Mouse (Mus musculus) heart, postnatal 25 days (tissue): ENCODE data around the gene Rras2. TPM values are rescaled to one million over a fixed set of nuclear protein-coding genes. Genes with fewer than 3 reads are reported as not detected.
A peak's percentile ranks its signal among the peaks of the same experiment; 100 is the strongest.

ENCODE experiments used
- DNase-seq: peaks from one replicate; pipeline ENCODE4 v3.0.0; 2022; ENCODE audit warnings: low spot score
- intact Hi-C: fragments of 180-260 bp; cut with DNase I; formaldehyde crosslinking; loops from one replicate; pipeline ENCODE4 v1.15.1; 2025
- total RNA-seq, 2 experiments: library from RNA; stranded (reverse); gene quantifications; 2 replicates each; pipeline ENCODE4 v1.2.3; 2021

The Rras2 gene
- total RNA-seq, 2 experiments from 2014 or later: 48.2 to 50.2 TPM

- intact Hi-C loops: no loop called here
- DNase-seq: no peak
Measured at GRCm38 (mm10) chr7:114053720-114054119, 63.9 kb downstream of the Rras2 start.

DNA sequence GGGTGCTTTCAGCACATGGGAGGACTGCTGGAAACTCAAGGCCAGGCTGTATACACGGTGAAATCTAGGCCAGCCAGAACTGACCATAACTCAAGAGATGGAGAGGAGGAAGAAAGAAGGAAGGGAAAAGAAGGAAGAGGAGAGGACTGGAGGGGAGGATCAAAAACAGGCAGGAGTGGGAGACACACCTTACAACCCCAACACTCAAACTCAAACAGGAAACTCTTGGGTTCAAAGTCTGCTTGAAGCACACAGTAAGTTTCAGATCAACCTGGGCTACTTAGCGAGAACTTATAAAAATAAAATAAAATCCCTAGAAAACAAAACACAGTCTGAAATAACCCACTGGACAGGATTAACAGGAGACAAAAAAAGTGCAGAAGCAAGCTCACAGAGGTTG lies 71.8 kb downstream of the Rras2 start:
- intact Hi-C loops: no loop called here
- no peak for DNase-seq

GRCm38 (mm10) chr7:114043929-114044549 lies 73.5 kb downstream of the Rras2 start:
- intact Hi-C loops: no loop called here
- no peak for DNase-seq

- DNase-seq: no peak
- intact Hi-C loops: no loop called here
Measured at GRCm38 (mm10) chr7:114042973-114043928, 74.3 kb downstream of the Rras2 start.

- no peak for DNase-seq
Measured at GRCm38 (mm10) chr7:114041349-114041748, 76.2 kb downstream of the Rras2 start.

DNA sequence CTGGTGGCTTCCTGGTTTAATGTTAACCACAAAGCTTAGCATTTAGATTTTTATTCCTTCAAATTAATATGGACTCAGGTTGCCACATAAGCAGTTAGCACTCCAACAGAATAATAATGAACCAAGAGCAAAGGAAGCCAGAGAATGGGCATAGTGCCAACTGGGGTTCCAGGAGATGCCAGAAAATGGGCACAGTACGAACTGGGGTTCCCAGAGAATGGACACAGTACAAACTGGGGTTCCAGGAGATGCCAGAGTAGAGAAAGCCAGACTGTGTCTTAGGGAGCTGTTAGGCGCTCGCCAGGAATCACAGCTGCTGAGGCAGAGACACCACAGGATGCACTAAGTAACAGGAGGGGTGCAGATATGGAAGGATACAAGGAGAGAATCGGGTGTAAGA lies 80.3 kb downstream of the Rras2 start:
- intact Hi-C loops: no loop called here
- DNase-seq: no peak

More at GRCm38 (mm10) chr7:114041349-114041748, 76.2 kb downstream of the Rras2 start:
- intact Hi-C loops: no loop called here

DNA sequence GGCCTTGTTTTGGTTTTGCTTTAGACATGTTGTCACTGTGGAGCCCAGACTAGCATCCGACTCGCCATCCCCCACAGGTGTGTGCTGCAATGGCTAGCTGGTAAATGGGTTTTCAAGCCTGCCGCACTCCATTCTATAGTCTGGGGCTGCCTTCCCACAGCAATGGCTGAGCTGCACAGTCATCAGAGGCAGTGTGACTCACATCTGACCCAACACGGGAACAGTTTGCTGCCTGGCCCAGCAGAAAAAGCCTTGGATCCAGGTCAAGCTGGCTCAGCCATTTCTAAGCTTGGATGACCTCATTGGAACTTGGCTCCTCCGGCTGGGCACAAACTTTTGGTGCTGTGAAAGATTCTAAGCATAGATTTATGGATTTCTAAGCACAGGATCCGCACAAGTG lies 88.0 kb downstream of the Rras2 start:
- intact Hi-C loops: no loop called here

DNA sequence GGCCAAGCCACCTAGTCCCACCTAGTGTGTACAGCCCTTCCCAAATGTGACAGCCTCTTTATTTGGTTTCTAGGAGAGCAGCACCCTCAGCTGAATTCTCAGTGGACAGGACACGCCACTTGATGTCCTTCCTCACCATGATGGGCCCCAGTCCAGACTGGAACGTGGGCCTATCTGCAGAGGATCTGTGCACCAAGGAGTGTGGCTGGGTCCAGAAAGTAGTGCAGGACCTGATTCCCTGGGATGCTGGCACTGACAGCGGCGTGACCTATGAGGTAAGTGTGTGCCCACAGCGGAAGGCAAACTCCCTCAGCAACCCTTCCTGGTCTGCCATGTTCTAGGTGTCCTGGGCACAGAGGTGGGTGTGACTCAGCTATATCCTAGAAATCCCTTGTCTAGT lies 88.8 kb downstream of the Rras2 start:
- intact Hi-C loops: no loop called here
- DNase-seq: no peak

More for the DNA sequence above, 88.0 kb downstream of the Rras2 start:
- peak; percentile 33 for DNase-seq

DNA sequence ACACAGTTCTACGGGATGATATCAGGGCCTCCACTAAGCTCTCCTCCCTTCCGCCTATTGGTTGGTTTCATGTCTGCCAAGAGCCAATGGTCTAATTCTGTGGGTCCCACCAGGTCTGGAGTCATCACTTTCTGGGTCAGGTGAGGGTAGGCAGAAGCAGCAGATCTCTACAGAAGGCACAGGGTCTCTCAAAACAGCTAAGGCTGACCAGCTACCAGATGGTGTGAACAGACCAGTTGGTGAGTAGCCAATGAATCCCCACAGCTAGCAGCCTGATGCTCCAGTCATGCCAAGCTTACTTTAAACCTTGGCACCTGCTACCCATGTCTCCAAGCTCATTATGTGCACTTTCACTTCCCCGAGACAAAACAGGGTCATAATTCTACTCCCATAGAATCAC lies 90.2 kb downstream of the Rras2 start:
- intact Hi-C loops: no loop called here
- DNase-seq: no peak

DNA sequence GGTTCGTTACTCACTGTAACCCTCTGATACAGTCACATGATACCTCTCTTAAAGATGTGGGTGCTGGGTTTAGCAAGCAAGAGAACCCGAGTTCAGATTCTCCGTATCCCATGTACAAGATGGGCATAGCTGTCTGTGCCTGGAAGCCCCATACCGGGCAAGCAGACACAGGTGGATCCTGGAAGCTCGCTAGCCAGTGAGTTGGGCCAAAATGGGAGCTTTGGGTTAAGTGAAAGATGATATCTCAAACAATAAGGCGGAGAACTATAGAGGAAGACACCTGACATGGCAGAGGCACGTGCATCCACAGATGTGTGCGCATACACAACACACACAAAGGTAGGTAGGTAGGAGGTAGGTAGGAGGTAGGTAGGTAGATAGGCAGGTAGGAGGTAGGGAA lies 90.7 kb downstream of the Rras2 start:
- intact Hi-C loops: no loop called here
- DNase-seq: no peak

DNA sequence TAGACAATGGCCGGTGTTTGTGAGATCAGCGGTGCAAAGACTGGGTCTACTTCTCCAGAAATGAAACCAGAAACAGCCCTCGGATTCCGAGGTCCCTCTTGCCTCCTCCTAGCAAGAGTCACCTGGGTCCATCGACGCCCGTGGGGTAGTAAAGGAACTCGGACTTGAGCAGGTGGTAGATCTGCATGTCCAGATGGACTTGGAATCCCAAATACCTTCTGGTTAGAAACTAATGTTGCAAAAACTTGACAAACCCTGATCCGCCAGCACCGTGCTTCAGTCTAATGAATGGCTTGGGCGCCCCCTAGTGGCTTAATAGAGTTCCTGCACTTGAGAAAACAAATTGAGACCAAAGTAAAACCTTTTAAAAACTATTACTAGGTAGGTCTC lies 96.9 kb downstream of the Rras2 start:
- intact Hi-C loops: loop anchor here (1.0 to 5.0 kb wide), 3 partner anchors 261 to 643 kb away; no protein-coding TSS in a partner anchor
- no peak for DNase-seq

- DNase-seq: no peak
- intact Hi-C loops: loop anchor here (1.0 to 5.0 kb wide), 3 partner anchors 261 to 643 kb away; no protein-coding TSS in a partner anchor
Measured at GRCm38 (mm10) chr7:114020057-114020703, 97.4 kb downstream of the Rras2 start.

GRCm38 (mm10) chr7:114018861-114019260 lies 98.7 kb downstream of the Rras2 start:
- intact Hi-C loops: loop anchor here (5.0 kb wide), 1 partner anchor 117 kb away; no protein-coding TSS in a partner anchor
- no peak for DNase-seq

DNA sequence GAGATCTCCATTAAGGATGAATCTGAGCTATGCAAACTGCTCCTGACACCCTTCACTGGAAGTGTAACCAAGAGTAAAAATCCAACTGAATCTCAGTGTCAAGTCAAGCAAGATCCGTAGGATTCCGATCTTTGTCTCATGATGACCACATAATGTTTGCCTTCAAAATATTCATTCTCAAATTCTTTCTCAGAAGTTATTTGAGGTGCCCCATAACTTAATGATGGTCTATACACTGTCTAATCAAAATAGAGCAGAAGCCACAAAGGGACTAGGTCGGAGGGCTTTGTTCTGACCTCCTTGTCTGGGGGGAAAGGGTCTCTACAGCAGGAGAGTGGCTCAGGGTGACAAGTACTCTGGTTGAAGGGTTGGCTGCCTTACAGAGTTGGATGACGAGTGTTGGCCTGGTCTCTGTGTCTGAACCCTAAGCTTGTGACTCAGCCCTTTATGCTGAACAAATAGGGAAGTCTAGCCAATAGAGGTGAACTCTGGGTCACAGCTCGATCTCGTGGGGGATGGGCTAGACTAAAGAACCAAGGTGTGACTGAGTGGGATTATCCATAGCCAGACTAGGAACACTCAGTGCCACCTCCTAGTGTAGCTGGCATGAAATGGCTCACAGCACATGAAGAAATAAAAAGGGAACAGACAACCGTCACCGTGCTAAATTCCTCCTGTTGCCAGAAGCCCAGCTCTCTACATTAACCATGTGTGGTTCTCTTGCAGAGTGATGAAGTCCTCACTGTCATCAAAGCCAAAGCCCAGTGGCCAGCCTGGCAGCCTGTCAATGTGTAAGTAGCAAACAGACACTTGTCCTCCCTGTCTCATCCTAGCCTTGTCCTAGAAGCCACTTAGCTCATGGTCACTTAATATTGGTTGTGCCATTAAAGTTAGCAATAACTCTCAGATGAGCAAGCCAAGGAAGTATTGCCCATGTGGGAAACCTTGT lies 101.3 kb downstream of the Rras2 start:
- DNase-seq: peak; percentile 21
- intact Hi-C loops: loop anchor here (5.0 kb wide), 1 partner anchor 114 kb away; no protein-coding TSS in a partner anchor

DNA sequence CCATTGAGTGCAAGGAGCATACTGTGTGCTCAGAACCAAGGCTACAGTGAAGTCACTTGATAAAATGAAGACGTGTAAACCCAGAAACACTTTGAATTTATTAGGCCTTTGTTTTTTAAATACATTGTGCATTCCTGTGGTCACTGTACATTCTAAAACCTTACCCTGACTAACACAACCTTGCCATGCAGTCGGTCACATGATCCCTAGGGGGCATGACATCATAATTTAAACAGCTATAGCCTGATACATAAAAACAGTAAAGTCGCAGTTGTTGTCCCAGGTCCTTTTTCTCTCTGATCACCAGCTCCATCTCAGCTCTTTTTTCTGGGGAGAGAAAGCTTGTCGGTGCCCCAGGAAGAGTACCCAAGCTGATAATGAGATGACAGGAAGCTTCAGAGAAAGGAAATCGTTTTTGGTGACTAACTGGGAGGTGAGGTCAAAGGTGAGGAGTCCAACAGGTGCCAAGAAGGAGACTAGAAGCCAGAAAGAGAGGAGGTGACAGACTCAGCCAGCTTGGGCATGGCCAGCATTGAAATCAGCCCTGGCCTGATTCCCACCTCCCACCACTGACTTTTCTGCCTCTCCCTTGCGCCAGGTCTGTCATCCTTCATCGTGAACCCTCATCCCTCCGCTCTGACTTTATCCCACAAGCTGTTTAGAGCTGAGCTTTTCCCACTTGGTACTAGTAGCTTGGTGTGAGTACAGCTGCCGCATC lies 105.7 kb downstream of the Rras2 start:
- DNase-seq: no peak

DNA sequence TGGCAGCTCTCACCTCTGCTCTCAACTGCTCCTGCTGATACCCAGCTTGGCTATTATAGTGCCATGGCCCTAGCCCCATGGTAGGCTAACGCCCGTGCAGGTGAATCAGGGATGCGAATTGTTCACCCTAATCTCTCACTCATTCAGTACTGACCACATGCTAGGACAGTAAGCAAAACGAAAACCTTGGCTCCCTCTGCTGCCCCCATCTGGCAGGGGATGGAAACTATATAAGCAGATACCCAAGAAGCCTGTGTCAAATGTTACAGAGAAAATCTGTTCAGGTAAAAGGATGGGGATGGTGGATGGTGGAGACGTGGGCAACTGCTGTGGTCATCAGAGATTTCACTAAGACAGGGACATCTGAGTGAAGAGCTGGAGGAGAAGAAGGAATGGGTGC lies 110.0 kb downstream of the Rras2 start:
- intact Hi-C loops: loop anchor here (5.0 kb wide), 1 partner anchor 45 kb away; no protein-coding TSS in a partner anchor
- no peak for DNase-seq

More for the DNA sequence above, 105.7 kb downstream of the Rras2 start:
- intact Hi-C loops: no loop called here

GRCm38 (mm10) chr7:114006456-114006855 lies 111.1 kb downstream of the Rras2 start:
- intact Hi-C loops: loop anchor here (5.0 kb wide), 1 partner anchor 44 kb away; no protein-coding TSS in a partner anchor
- no peak for DNase-seq

DNA sequence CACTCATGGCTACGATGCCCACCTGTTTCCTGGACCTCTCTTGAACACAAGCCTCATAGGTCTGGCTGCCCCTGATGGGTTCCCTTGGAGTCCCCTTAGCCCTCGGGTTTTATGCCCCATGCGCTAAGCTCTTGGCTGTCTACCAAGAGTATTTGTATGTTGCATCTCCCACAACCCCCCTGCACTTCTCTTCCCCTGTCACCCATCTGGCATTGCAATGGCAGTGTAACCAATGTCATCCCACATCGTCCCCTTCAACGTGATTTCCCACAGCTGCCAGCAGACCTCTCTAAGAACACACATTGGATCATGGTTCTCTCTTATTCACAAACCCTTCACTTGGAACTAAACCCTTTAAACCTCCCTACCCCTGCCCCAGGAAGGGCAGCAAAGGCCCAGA lies 112.1 kb downstream of the Rras2 start:
- no peak for DNase-seq
- intact Hi-C loops: loop anchor here (5.0 kb wide), 1 partner anchor 43 kb away; no protein-coding TSS in a partner anchor
